Mouse (Mus musculus) MEL (cell line): Measurements from ENCODE around the gene 9930021J03Rik. TPM values are rescaled to one million over a fixed set of nuclear protein-coding genes. Genes with fewer than 3 reads are reported as not detected.
A peak's percentile ranks its signal among the peaks of the same experiment; 100 is the strongest.

Experiments used
- DNase-seq: peaks from one replicate; pipeline ENCODE4 v3.0.0; 2011; ENCODE audit warnings: low read depth, low spot score
- H3K27ac ChIP-seq: 2 replicates; pipeline ENCODE4 v1.5.1; 2012; ENCODE audit warnings: low read depth, mild to moderate bottlenecking, control low read depth, low read length, moderate library complexity; ENCODE audit not compliant: control insufficient read depth
- H3K27me3 ChIP-seq, 2 experiments: fragments of 150-350 bp in 1 of 2; sonication (generic) in 1 of 2; 2 replicates each; pipeline ENCODE4 v1.6.1; 2012; ENCODE audit warnings: low read length in 2 of 2, mild to moderate bottlenecking in 2 of 2, improper control_type of control experiment in 1 of 2, moderate library complexity in 1 of 2; ENCODE audit not compliant: insufficient read depth in 2 of 2, control insufficient read depth in 1 of 2
- H3K36me3 ChIP-seq, 2 experiments: 2 replicates each; pipeline ENCODE4 v1.6.1; 2012 to 2014; ENCODE audit warnings: low read length in 2 of 2, improper control_type of control experiment in 1 of 2, inconsistent platforms in 1 of 2, mild to moderate bottlenecking in 1 of 2; ENCODE audit not compliant: insufficient read depth in 2 of 2, control insufficient read depth in 1 of 2
- H3K4me1 ChIP-seq, 2 experiments: fragments of 150-350 bp in 1 of 2; sonication (generic) in 1 of 2; 2 replicates each; pipeline ENCODE4 v1.6.1; 2012; ENCODE audit warnings: low read length in 2 of 2, improper control_type of control experiment in 1 of 2, mild to moderate bottlenecking in 1 of 2; ENCODE audit not compliant: insufficient read depth in 2 of 2, control insufficient read depth in 1 of 2
- H3K4me3 ChIP-seq, 2 experiments: fragments of 150-350 bp in 1 of 2; sonication (generic) in 1 of 2; 2 replicates each; pipeline ENCODE4 v1.5.1; 2012; ENCODE audit warnings: low read depth in 2 of 2, low read length in 2 of 2, mild to moderate bottlenecking in 2 of 2, moderate library complexity in 2 of 2, control low read depth in 1 of 2, improper control_type of control experiment in 1 of 2; ENCODE audit not compliant: control insufficient read depth in 1 of 2, insufficient read depth in 1 of 2
- H3K79me2 ChIP-seq: 2 replicates; pipeline ENCODE4 v1.6.1; 2012; ENCODE audit warnings: mild to moderate bottlenecking, low read length, moderate library complexity; ENCODE audit not compliant: control insufficient read depth, poor library complexity, insufficient read depth
- H3K9ac ChIP-seq: 2 replicates; pipeline ENCODE4 v1.6.1; 2012; ENCODE audit warnings: low read depth, mild to moderate bottlenecking, control low read depth, low read length, moderate library complexity; ENCODE audit not compliant: control insufficient read depth, poor library complexity, severe bottlenecking
- H3K9me3 ChIP-seq: fragments of 150-350 bp; sonication (generic); replicated peaks from 2 replicates; pipeline ENCODE4 v1.6.1; 2012; ENCODE audit warnings: mild to moderate bottlenecking, low read length, improper control_type of control experiment, moderate library complexity; ENCODE audit not compliant: insufficient read depth
- BHLHE40 ChIP-seq: IDR thresholded peaks from 2 replicates; pipeline ENCODE4 v1.6.1; 2012; ENCODE audit warnings: low read depth, mild to moderate bottlenecking, inconsistent platforms, low read length, improper control_type of control experiment, borderline replicate concordance
- CHD1 ChIP-seq: IDR thresholded peaks from 2 replicates; pipeline ENCODE4 v1.6.1; 2012; ENCODE audit warnings: low read depth, mild to moderate bottlenecking, inconsistent platforms, low read length, improper control_type of control experiment
- CHD2 ChIP-seq: IDR thresholded peaks from 2 replicates; pipeline ENCODE4 v1.6.1; 2011; ENCODE audit warnings: low read length, improper control_type of control experiment
- CTCF ChIP-seq, 3 experiments: IDR thresholded peaks in 2 of 3; conservative IDR thresholded peaks in 1 of 3; 2 replicates each; pipeline ENCODE4 v1.5.1; 2011 to 2012; ENCODE audit warnings: low read length in 3 of 3, low read depth in 2 of 3, mild to moderate bottlenecking in 2 of 3, improper control_type of control experiment in 1 of 3, inconsistent platforms in 1 of 3, mixed read lengths in 1 of 3, moderate library complexity in 1 of 3; ENCODE audit not compliant: control insufficient read depth in 1 of 3, insufficient read depth in 1 of 3, poor library complexity in 1 of 3, severe bottlenecking in 1 of 3
- E2F4 ChIP-seq: IDR thresholded peaks from 2 replicates; pipeline ENCODE4 v1.6.1; 2011; ENCODE audit warnings: low read depth, low read length, improper control_type of control experiment, borderline replicate concordance
- EP300 ChIP-seq, 2 experiments: IDR thresholded peaks; 2 replicates each; pipeline ENCODE4 v1.6.1; 2011; ENCODE audit warnings: improper control_type of control experiment in 2 of 2, low read length in 2 of 2, low read depth in 1 of 2, mild to moderate bottlenecking in 1 of 2
- ETS1 ChIP-seq: IDR thresholded peaks from 2 replicates; pipeline ENCODE4 v1.6.1; 2012; ENCODE audit warnings: low read depth, mild to moderate bottlenecking, inconsistent platforms, low read length, improper control_type of control experiment, moderate library complexity
- GABPA ChIP-seq: IDR thresholded peaks from 2 replicates; pipeline ENCODE4 v1.6.1; 2012; ENCODE audit warnings: low read depth, mild to moderate bottlenecking, inconsistent platforms, low read length, improper control_type of control experiment, moderate library complexity
- GATA1 ChIP-seq: IDR thresholded peaks from 2 replicates; pipeline ENCODE4 v1.6.1; 2011; ENCODE audit warnings: low read depth, low read length, improper control_type of control experiment
- KAT2A ChIP-seq: conservative IDR thresholded peaks from 2 replicates; pipeline ENCODE4 v1.6.1; 2012; ENCODE audit warnings: low read depth, low read length, improper control_type of control experiment, inconsistent platforms
- MAFK ChIP-seq: IDR thresholded peaks from 2 replicates; pipeline ENCODE4 v1.6.1; 2011; ENCODE audit warnings: low read depth, mild to moderate bottlenecking, low read length, improper control_type of control experiment, borderline replicate concordance
- MAX ChIP-seq: IDR thresholded peaks from 2 replicates; pipeline ENCODE4 v1.6.1; 2011; ENCODE audit warnings: low read length, improper control_type of control experiment
- MAZ ChIP-seq: IDR thresholded peaks from 2 replicates; pipeline ENCODE4 v1.6.1; 2012; ENCODE audit warnings: low read depth, mild to moderate bottlenecking, inconsistent platforms, low read length, improper control_type of control experiment
- MEF2A ChIP-seq: IDR thresholded peaks from 2 replicates; pipeline ENCODE4 v1.6.1; 2014; ENCODE audit warnings: low read depth, mild to moderate bottlenecking, inconsistent platforms, low read length, improper control_type of control experiment; ENCODE audit not compliant: poor library complexity, insufficient replicate concordance, severe bottlenecking; ENCODE audit errors: extremely low read depth
- MXI1 ChIP-seq: IDR thresholded peaks from 2 replicates; pipeline ENCODE4 v1.6.1; 2011; ENCODE audit warnings: mild to moderate bottlenecking, low read depth, low read length, improper control_type of control experiment
- MYB ChIP-seq: IDR thresholded peaks from 2 replicates; pipeline ENCODE4 v1.6.1; 2011; ENCODE audit warnings: mild to moderate bottlenecking, low read depth, low read length, improper control_type of control experiment
- MYC ChIP-seq: IDR thresholded peaks from 2 replicates; pipeline ENCODE4 v1.6.1; 2011; ENCODE audit warnings: low read depth, mild to moderate bottlenecking, low read length, improper control_type of control experiment, moderate library complexity
- NELFE ChIP-seq: IDR thresholded peaks from 2 replicates; pipeline ENCODE4 v1.6.1; 2011; ENCODE audit warnings: low read depth, low read length, improper control_type of control experiment
- NRF1 ChIP-seq: IDR thresholded peaks from 2 replicates; pipeline ENCODE4 v1.6.1; 2014; ENCODE audit warnings: low read depth, mild to moderate bottlenecking, inconsistent platforms, low read length, improper control_type of control experiment, moderate library complexity; ENCODE audit not compliant: poor library complexity, insufficient read depth, severe bottlenecking
- POLR2A ChIP-seq, 2 experiments: IDR thresholded peaks; 2 replicates each; pipeline ENCODE4 v1.6.1; 2011 to 2012; ENCODE audit warnings: low read length in 2 of 2, mild to moderate bottlenecking in 2 of 2, control low read depth in 1 of 2, improper control_type of control experiment in 1 of 2, low read depth in 1 of 2, moderate library complexity in 1 of 2; ENCODE audit not compliant: control insufficient read depth in 1 of 2, insufficient read depth in 1 of 2, poor library complexity in 1 of 2
- POLR2AphosphoS2 ChIP-seq: IDR thresholded peaks from 2 replicates; pipeline ENCODE4 v1.6.1; 2011; ENCODE audit warnings: low read length, improper control_type of control experiment
- POLR2AphosphoS5 ChIP-seq: IDR thresholded peaks from 2 replicates; pipeline ENCODE4 v1.6.1; 2012; ENCODE audit warnings: low read depth, borderline replicate concordance, mild to moderate bottlenecking, inconsistent platforms, low read length, moderate library complexity, mixed read lengths
- RAD21 ChIP-seq: IDR thresholded peaks from 2 replicates; pipeline ENCODE4 v1.6.1; 2011; ENCODE audit warnings: mild to moderate bottlenecking, low read depth, low read length, improper control_type of control experiment
- RCOR1 ChIP-seq: IDR thresholded peaks from 2 replicates; pipeline ENCODE4 v1.6.1; 2012; ENCODE audit warnings: low read depth, mild to moderate bottlenecking, inconsistent platforms, low read length, improper control_type of control experiment
- TAL1 ChIP-seq: IDR thresholded peaks from 2 replicates; pipeline ENCODE4 v1.6.1; 2012; ENCODE audit warnings: mild to moderate bottlenecking, inconsistent platforms, low read length, moderate library complexity, mixed read lengths
- TCF12 ChIP-seq: IDR thresholded peaks from 2 replicates; pipeline ENCODE4 v1.6.1; 2014; ENCODE audit warnings: low read depth, mild to moderate bottlenecking, inconsistent platforms, low read length, improper control_type of control experiment, moderate library complexity
- UBTF ChIP-seq: IDR thresholded peaks from 2 replicates; pipeline ENCODE4 v1.6.1; 2012; ENCODE audit warnings: low read depth, mild to moderate bottlenecking, inconsistent platforms, low read length, improper control_type of control experiment, moderate library complexity, borderline replicate concordance; ENCODE audit not compliant: insufficient read depth
- USF1 ChIP-seq: IDR thresholded peaks from 2 replicates; pipeline ENCODE4 v1.6.1; 2014; ENCODE audit warnings: low read depth, mild to moderate bottlenecking, inconsistent platforms, low read length, improper control_type of control experiment, moderate library complexity
- ZC3H11A ChIP-seq: IDR thresholded peaks from 2 replicates; pipeline ENCODE4 v1.6.1; 2012; ENCODE audit warnings: low read depth, mild to moderate bottlenecking, inconsistent platforms, low read length, improper control_type of control experiment
- ZKSCAN1 ChIP-seq: IDR thresholded peaks from 2 replicates; pipeline ENCODE4 v1.6.1; 2012; ENCODE audit warnings: low read depth, mild to moderate bottlenecking, inconsistent platforms, low read length, improper control_type of control experiment, moderate library complexity
- ZMIZ1 ChIP-seq: IDR thresholded peaks from 2 replicates; pipeline ENCODE4 v1.6.1; 2012; ENCODE audit warnings: low read depth, mild to moderate bottlenecking, inconsistent platforms, low read length, improper control_type of control experiment, moderate library complexity
- ZNF384 ChIP-seq: IDR thresholded peaks from 2 replicates; pipeline ENCODE4 v1.6.1; 2012; ENCODE audit warnings: low read depth, mild to moderate bottlenecking, inconsistent platforms, low read length, improper control_type of control experiment
- polyA plus RNA-seq, 2 experiments: library from polyadenylated mRNA; stranded (reverse) in 1 of 2; unstranded in 1 of 2; fragments of >175 nt in 1 of 2; fragments of >200 nt in 1 of 2; gene quantifications; 2 replicates each; pipeline versions ENCODE4 v1.2.1 to v1.2.4; 2012; ENCODE audit warnings: low replicate concordance in 2 of 2, low read depth in 1 of 2; ENCODE audit not compliant: insufficient read length in 2 of 2, insufficient read depth in 1 of 2, missing spikeins in 1 of 2
- total RNA-seq: library from RNA; depleted of rRNA; stranded (reverse); fragments of 300-350 nt; gene quantifications from 2 replicates; pipeline ENCODE4 v1.2.3, GENCODE M21; 2012

9930021J03Rik gene
- total and polyA plus RNA-seq, 3 experiments = 19.9 to 216 (median 40.9) TPM

DNA sequence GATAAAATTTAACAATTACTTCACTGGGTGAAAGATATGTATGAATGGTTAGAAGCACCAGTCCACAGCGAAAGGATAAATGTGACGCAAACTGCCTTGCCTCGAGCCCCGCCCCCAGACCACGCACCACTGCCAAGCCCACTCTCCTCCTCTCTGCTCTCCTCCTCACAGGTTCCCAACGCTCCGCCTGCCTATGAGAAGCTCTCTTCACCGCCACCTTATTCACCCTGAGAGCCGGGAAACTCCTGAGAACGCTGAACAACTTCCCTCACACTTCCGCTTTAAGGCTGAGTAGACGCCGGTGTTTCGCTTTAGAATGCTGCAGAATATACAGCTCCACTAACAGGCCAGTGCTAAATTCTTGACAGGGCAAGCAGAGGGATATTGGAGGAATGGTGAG, 97.8 kb downstream of the 9930021J03Rik start (continued):
- TF ChIP-seq BHLHE40 (no peak), MAZ (no peak; the same call in 1 of the 2 replicates), RAD21 (no peak), CHD1 (no peak; the same call in 1 of the 2 replicates), POLR2AphosphoS2 (peak; percentile 64; the same call in 1 of the 2 replicates), MEF2A (no peak), TAL1 (no peak), NELFE (peak; percentile 22; the same call in 1 of the 2 replicates), ETS1 (peak; percentile 46), ZNF384 (no peak), MYB (no peak), CHD2 (no peak), CTCF (IDR thresholded peaks at IDR 0.05 in 2 of 3, conservative IDR thresholded peaks at IDR 0.05 in 1 of 3; ENCODE audit: control insufficient read depth in 1 of 3, insufficient read depth in 1 of 3, low read depth in 2 of 3, low read length in 3 of 3, poor library complexity in 1 of 3, severe bottlenecking in 1 of 3) (no peak), USF1 (no peak), NRF1 (no peak)

DNA sequence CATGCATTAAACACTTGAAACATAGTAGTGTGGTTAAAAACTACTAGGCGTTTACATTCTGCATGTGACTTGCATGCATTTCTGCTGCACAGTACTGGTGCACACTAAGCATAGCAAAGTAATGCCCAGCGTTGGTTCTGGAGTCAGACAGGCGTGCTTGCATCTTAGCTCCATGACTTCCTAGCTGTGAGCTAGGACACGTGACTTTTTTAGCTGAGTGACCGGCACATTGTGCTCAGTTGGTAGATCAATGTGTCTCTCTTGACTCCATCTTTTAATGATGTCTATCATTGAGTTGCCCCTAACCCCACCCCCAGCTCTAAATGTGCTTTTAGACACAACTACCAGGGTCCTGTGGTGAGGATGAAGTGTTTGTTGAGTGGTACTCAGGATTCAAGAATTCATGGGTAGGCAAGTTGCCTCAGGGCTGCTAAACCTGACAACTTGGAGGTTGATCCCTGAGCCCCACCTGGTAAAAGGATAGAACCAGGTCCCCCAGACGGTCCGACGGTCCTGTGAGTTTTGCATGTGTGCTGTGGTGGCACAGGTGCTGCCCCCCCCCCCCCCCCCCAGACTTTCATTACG, 98.4 kb downstream of the 9930021J03Rik start:
- Histone ChIP-seq H3K4me3 (peak overlapping the region; percentile 55 to 74), H3K4me1 (peaks cover 8 to 10% of the 10 kb centered on the region in 2 experiments), H3K36me3 (peaks cover 0 to 13% of the 10 kb centered on the region in 2 experiments; a peak in 2 of 4 replicates)
- peak; percentile 49; the same call in 1 of the 2 replicates for TF ChIP-seq USF1
- TF ChIP-seq RAD21 = no peak
- TF ChIP-seq NRF1 = no peak
- TF ChIP-seq MEF2A = no peak
- no peak for TF ChIP-seq POLR2AphosphoS5
- peak; percentile 10; the same call in 1 of the 2 replicates for TF ChIP-seq BHLHE40
- TF ChIP-seq MYC = no peak
- TF ChIP-seq GATA1 = no peak
- TF ChIP-seq TCF12 = peak; percentile 15; the same call in 1 of the 2 replicates
- TF ChIP-seq MAFK = no peak
- no peak for TF ChIP-seq E2F4
- TF ChIP-seq ETS1 = no peak
- TF ChIP-seq UBTF = no peak
- no peak for TF ChIP-seq MXI1
- TF ChIP-seq TAL1 = no peak
- TF ChIP-seq POLR2A (IDR thresholded peaks at IDR 0.05; ENCODE audit: control insufficient read depth in 1 of 2, insufficient read depth in 1 of 2, low read depth in 1 of 2, low read length in 2 of 2, poor library complexity in 1 of 2) = no peak
- peak; percentile 52; the same call in 1 of the 2 replicates for TF ChIP-seq CHD1
- TF ChIP-seq EP300 (IDR thresholded peaks at IDR 0.05; ENCODE audit: low read depth in 1 of 2, low read length in 2 of 2) = peak in 1 of 2 experiments; percentile 26; a peak in 1 of 4 replicates
- peak; percentile 1; the same call in 1 of the 2 replicates for TF ChIP-seq ZC3H11A
- 0 out of 2 replicates have a peak, but pooled peaks have one; percentile 29 for TF ChIP-seq ZMIZ1
- no peak for TF ChIP-seq CTCF (IDR thresholded peaks at IDR 0.05 in 2 of 3, conservative IDR thresholded peaks at IDR 0.05 in 1 of 3; ENCODE audit: control insufficient read depth in 1 of 3, insufficient read depth in 1 of 3, low read depth in 2 of 3, low read length in 3 of 3, poor library complexity in 1 of 3, severe bottlenecking in 1 of 3)
- no peak for TF ChIP-seq KAT2A
- no peak for TF ChIP-seq GABPA
- no peak for TF ChIP-seq ZKSCAN1
- 0 out of 2 replicates have a peak, but pooled peaks have one; percentile 10 for TF ChIP-seq RCOR1
- no peak for TF ChIP-seq POLR2AphosphoS2
- no peak for TF ChIP-seq MAX

More for the DNA sequence above, 98.4 kb downstream of the 9930021J03Rik start:
- H3K9ac ChIP-seq = peak overlapping the region; percentile 64
- H3K79me2 ChIP-seq = no peaks in the 10 kb centered on the region
- H3K27me3 ChIP-seq = no peaks in the 10 kb centered on the region
- no peaks in the 10 kb centered on the region for H3K9me3 ChIP-seq
- H3K27ac ChIP-seq = no peak overlapping the region
- no peak for DNase-seq
